Mouse (Mus musculus): ENCODE results near the gene Akap1.

The Akap1 gene

DNA sequence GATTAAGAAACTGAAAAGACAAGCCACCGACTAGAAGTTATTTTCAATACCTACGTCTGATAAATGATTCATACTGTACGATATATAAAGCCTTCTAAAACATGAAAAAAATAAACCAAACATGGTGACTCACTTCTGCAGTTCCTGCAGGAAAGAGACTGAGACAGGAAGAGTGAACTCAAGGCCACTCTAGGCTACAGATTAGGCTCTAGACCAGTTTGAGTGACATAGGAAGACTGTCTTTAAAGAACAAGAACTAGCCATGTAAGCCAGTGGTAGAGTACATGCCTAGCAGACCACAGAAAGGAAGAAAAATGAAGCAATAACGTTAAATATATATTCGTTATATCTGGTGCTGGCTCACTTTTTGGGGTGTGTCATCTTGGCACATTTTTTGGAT lies 81.9 kb downstream of the Akap1 start:
- DNase-seq (ENCODE audit: low read depth, low spot score) = no peak
